Mouse (Mus musculus): ENCODE data around the gene Zcchc24.

GRCm38 (mm10) chr14:25716528-25716927, 52.3 kb downstream of the Zcchc24 start:
- TF ChIP-seq CTCF (IDR thresholded peaks at IDR 0.05; ENCODE audit: low read depth) = no peak
- TF ChIP-seq EP300 (IDR thresholded peaks at IDR 0.05; ENCODE audit: low read depth) = no peak
